ENCODE assay signal across 17 mouse cellular contexts in genomic region chr7:144102222-144102980, GRCm38 (mm10).
DNase-seq lines count a peak whose midpoint lies in the region; ATAC-seq lines count a peak whose summit lies in the region.
"Had no signal": no experiment of that assay in that cellular context is flagged by ENCODE, and none has a peak within 500 bp of the region (broad histone marks: within the 10 kb centered on the region; RNA-seq: fewer than 3 reads in every experiment).

No protein-coding gene starts in this region.

- no peak overlapping the region for H3K4me2 ChIP-seq in kidney, embryonic 16.5 days (replicated peaks; ENCODE audit: low read depth, low read length)
- H3K4me2 ChIP-seq: embryonic facial prominence, embryonic 15.5 days; hindbrain, embryonic 13.5 days; midbrain, embryonic 15.5 days had no signal

- no peaks in the 10 kb centered on the region for H3K27me3 ChIP-seq in kidney, embryonic 16.5 days (ENCODE audit: insufficient read depth, low read length)
- H3K27me3 ChIP-seq: embryonic facial prominence, embryonic 15.5 days; hindbrain, embryonic 13.5 days; midbrain, embryonic 15.5 days had no signal

- H3K27ac ChIP-seq in kidney, embryonic 16.5 days (ENCODE audit: low read length) = peak overlapping the region; percentile 45; the same call in 1 of the 2 replicates
- H3K27ac ChIP-seq: embryonic facial prominence, embryonic 15.5 days; forebrain, embryonic 10.5 days; heart, embryonic 10.5 days; hindbrain, embryonic 13.5 days; liver, embryonic 14.5 days; midbrain, embryonic 15.5 days had no signal

- ATAC-seq in kidney, embryonic 16.5 days (ENCODE audit: low FRiP score, low TSS enrichment) = peak; percentile 86
- ATAC-seq: midbrain, embryonic 15.5 days had no signal

- no peaks in the 10 kb centered on the region for H3K9me3 ChIP-seq in kidney, embryonic 16.5 days (ENCODE audit: low read length)
- H3K9me3 ChIP-seq: embryonic facial prominence, embryonic 15.5 days; forebrain, embryonic 10.5 days; G1E; heart, embryonic 10.5 days; hindbrain, embryonic 13.5 days; midbrain, embryonic 15.5 days had no signal

- no peaks in the 10 kb centered on the region for H3K36me3 ChIP-seq in kidney, embryonic 16.5 days (ENCODE audit: insufficient read depth, low read length)
- H3K36me3 ChIP-seq: embryonic facial prominence, embryonic 15.5 days; forebrain, embryonic 10.5 days; G1E; heart, embryonic 10.5 days; hindbrain, embryonic 13.5 days; midbrain, embryonic 15.5 days had no signal

- 47% methylated on average over 4 of the region's 4 CpGs for WGBS in kidney, embryonic 16.5 days

- no peak overlapping the region for H3K4me3 ChIP-seq in kidney, embryonic 16.5 days (ENCODE audit: low read length)
- H3K4me3 ChIP-seq: embryonic facial prominence, embryonic 15.5 days; forebrain, embryonic 10.5 days; heart, embryonic 10.5 days; hindbrain, embryonic 13.5 days; midbrain, embryonic 15.5 days had no signal

- H3K4me1 ChIP-seq in kidney, embryonic 16.5 days (ENCODE audit: insufficient read depth, low read length) = 0 out of 2 replicates have a peak, but pooled peaks cover 3% of the 10 kb centered on the region
- H3K4me1 ChIP-seq: embryonic facial prominence, embryonic 15.5 days had no signal

- no peak for DNase-seq in kidney, postnatal 36 days
- DNase-seq in right cerebral cortex, adult 2 months (ENCODE audit: low spot score in 2 of 2) = peak; percentile 33 to 43
- DNase-seq in right cerebral cortex, postnatal 25 days = no peak
- peak; percentile 7 for DNase-seq in embryo, embryonic 11.5 days (ENCODE audit: low read depth, low spot score)
- DNase-seq in spleen, postnatal 14 days (ENCODE audit: low spot score in 2 of 2) = no peak
- no peak for DNase-seq in heart, adult 11 months
- DNase-seq: cerebellum, postnatal 36 days; gastrocnemius, postnatal 36 days; heart, postnatal 10 days had no signal

- H3K9ac ChIP-seq in kidney, embryonic 16.5 days (replicated peaks; ENCODE audit: low read length) = no peak overlapping the region
- H3K9ac ChIP-seq: embryonic facial prominence, embryonic 15.5 days; hindbrain, embryonic 13.5 days; liver, embryonic 14.5 days; midbrain, embryonic 15.5 days had no signal

Comparison
In these comparisons a context has a peak if more than half of its experiments do, and no peak if none do; other contexts are left out.
1. DNase-seq: peak in right cerebral cortex, adult 2 months (2 of 2) and embryo, embryonic 11.5 days (single experiment); none in kidney, postnatal 36 days (0 of 2), right cerebral cortex, postnatal 25 days (single experiment), spleen, postnatal 14 days (0 of 2) and heart, adult 11 months (single experiment).